Mouse (Mus musculus) cortical plate, adult 2 months (tissue): ENCODE results near the gene Crabp2.

Experiments
- CTCF ChIP-seq: fragments of 200-500 bp; IDR thresholded peaks from 2 replicates; pipeline ENCODE4 v1.5.1; 2011; ENCODE audit warnings: mild to moderate bottlenecking, control low read depth, low read length; ENCODE audit not compliant: insufficient read depth; ENCODE audit errors: extremely low read depth
- POLR2A ChIP-seq: fragments of 200-500 bp; IDR thresholded peaks from 2 replicates; pipeline ENCODE4 v1.6.1; 2011; ENCODE audit warnings: mild to moderate bottlenecking, low read length, control low read depth; ENCODE audit not compliant: insufficient read depth; ENCODE audit errors: extremely low read depth

- TF ChIP-seq CTCF (no peak), POLR2A (no peak)
Observed at GRCm38 (mm10) chr3:87972203-87972664, 23.8 kb downstream of the Crabp2 start.
